ENCODE assay signal across 11 mouse cellular contexts in the genomic region with DNA sequence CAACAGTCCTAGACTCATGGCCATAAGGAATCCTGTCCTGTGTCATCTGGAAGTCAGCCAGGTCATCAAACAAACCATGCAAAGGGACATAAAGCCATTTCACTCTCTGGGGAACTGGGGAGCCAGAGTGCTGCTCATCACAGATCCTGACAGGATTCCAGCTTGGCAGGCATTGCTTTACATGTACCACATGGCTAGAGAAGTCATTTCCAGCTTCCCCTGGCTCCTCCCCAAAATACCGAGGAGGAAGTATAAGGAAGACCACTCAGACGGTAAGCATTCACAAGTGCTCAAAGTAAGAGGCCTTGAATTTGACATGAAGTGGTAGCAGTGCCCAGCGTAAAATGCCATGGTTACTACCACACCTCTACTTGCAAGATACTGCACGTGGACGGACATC. TPM values are rescaled to one million over a fixed set of nuclear protein-coding genes. Genes with fewer than 3 reads are reported as not detected.
DNase-seq lines count a peak whose midpoint lies in the region; ATAC-seq and TF ChIP-seq lines count a peak whose summit lies in the region.
"Had no signal": no experiment of that assay in that cellular context is flagged by ENCODE, and none has a peak within 500 bp of the region (broad histone marks: within the 10 kb centered on the region; RNA-seq: fewer than 3 reads in every experiment).

No protein-coding gene starts in this region.

- no peak overlapping the region for H3K4me3 ChIP-seq in hindbrain, postnatal 0 days (ENCODE audit: low read length)
- no peak overlapping the region for H3K4me3 ChIP-seq in hindbrain, embryonic 13.5 days
- H3K4me3 ChIP-seq in G1E (ENCODE audit: low read depth, low read length) = peak overlapping the region; percentile 45; the same call in 1 of the 2 replicates
- H3K4me3 ChIP-seq: neural tube, embryonic 13.5 days had no signal

- peaks cover 12% of the 10 kb centered on the region for H3K36me3 ChIP-seq in hindbrain, postnatal 0 days (ENCODE audit: insufficient read depth, low read length)
- H3K36me3 ChIP-seq in hindbrain, embryonic 13.5 days = peaks cover 36% of the 10 kb centered on the region
- peaks cover 67% of the 10 kb centered on the region for H3K36me3 ChIP-seq in G1E (replicated peaks)

- no peak overlapping the region for H3K4me2 ChIP-seq in hindbrain, postnatal 0 days (ENCODE audit: low read depth, low read length)
- H3K4me2 ChIP-seq in hindbrain, embryonic 13.5 days = no peak overlapping the region
- H3K4me2 ChIP-seq: neural tube, embryonic 13.5 days had no signal

- TF ChIP-seq CTCF in hindbrain, postnatal 0 days (IDR thresholded peaks at IDR 0.05; ENCODE audit: low read depth) = no peak
- no peak for TF ChIP-seq CTCF in G1E (IDR thresholded peaks at IDR 0.05; ENCODE audit: low read depth, low read length)

- H3K9me3 ChIP-seq in hindbrain, postnatal 0 days (ENCODE audit: low read length) = no peaks in the 10 kb centered on the region
- no peaks in the 10 kb centered on the region for H3K9me3 ChIP-seq in hindbrain, embryonic 13.5 days
- no peaks in the 10 kb centered on the region for H3K9me3 ChIP-seq in G1E (replicated peaks)
- H3K9me3 ChIP-seq: neural tube, embryonic 13.5 days had no signal

- H3K9ac ChIP-seq in hindbrain, postnatal 0 days (replicated peaks; ENCODE audit: low read length) = no peak overlapping the region
- no peak overlapping the region for H3K9ac ChIP-seq in hindbrain, embryonic 13.5 days

- WGBS in hindbrain, postnatal 0 days = 85% methylated on average over 5 of the region's 5 CpGs
- 86% methylated on average over 5 of the region's 5 CpGs for WGBS in hindbrain, embryonic 13.5 days

- no peak overlapping the region for H3K27ac ChIP-seq in hindbrain, postnatal 0 days
- H3K27ac ChIP-seq in hindbrain, embryonic 13.5 days = no peak overlapping the region
- H3K27ac ChIP-seq: neural tube, embryonic 13.5 days had no signal

- peaks cover 7% of the 10 kb centered on the region; the same call in 1 of the 2 replicates for H3K4me1 ChIP-seq in hindbrain, postnatal 0 days (ENCODE audit: insufficient read depth, low read length)
- H3K4me1 ChIP-seq in hindbrain, embryonic 13.5 days (replicated peaks) = peaks cover 37% of the 10 kb centered on the region
- peaks cover 53% of the 10 kb centered on the region for H3K4me1 ChIP-seq in G1E (ENCODE audit: insufficient read depth, low read depth, low read length)

- DNase-seq in hindbrain, postnatal 0 days (ENCODE audit: low spot score) = peak; percentile 55
- DNase-seq in G1E (ENCODE audit: low spot score) (no peak), adipocyte (ENCODE audit: low spot score) (peak; percentile 56)
- peak; percentile 44 to 60 for DNase-seq in lung, adult 18-20 months
- DNase-seq in neural tube, embryonic 10.5 days (ENCODE audit: extremely low spot score, low spot score) = no peak
- no peak for DNase-seq in adrenal gland, postnatal 25 days
- DNase-seq: gastrocnemius, postnatal 25 days; thymus, postnatal 36 days had no signal

- ATAC-seq in hindbrain, postnatal 0 days = no peak
- no peak for ATAC-seq in hindbrain, embryonic 13.5 days (ENCODE audit: low FRiP score)
- ATAC-seq in G1E (ENCODE audit: extremely low read depth, insufficient number of reproducible peaks, low FRiP score, poor library complexity, severe bottlenecking) = no peak
- ATAC-seq: hindbrain, embryonic 16.5 days had no signal

- no peaks in the 10 kb centered on the region for H3K27me3 ChIP-seq in hindbrain, postnatal 0 days (ENCODE audit: insufficient read depth, low read length)
- no peaks in the 10 kb centered on the region for H3K27me3 ChIP-seq in hindbrain, embryonic 13.5 days
- H3K27me3 ChIP-seq in G1E (ENCODE audit: insufficient read depth, low read length) = no peaks in the 10 kb centered on the region
- H3K27me3 ChIP-seq: neural tube, embryonic 13.5 days had no signal

RNA-seq across cellular contexts. Expression of a gene that starts 2.9 kb away (rescaled TPM):
- total RNA-seq in hindbrain, postnatal 0 days (2014; rRNA removed) = 1,715 and 1,845 TPM in 2 replicates
- 2,044 and 2,080 TPM in 2 replicates for polyA plus RNA-seq in hindbrain, postnatal 0 days (2015; fragmentation: Nextera tagmentation; extraction: Ambion mirVana)
- polyA plus RNA-seq in hindbrain, embryonic 13.5 days (2015; fragmentation: Nextera tagmentation; extraction: Ambion mirVana) = 881 and 924 TPM in 2 replicates
- total RNA-seq in G1E (2014; fragmentation: Nextera tagmentation) = 353 and 374 TPM in 2 replicates
- total RNA-seq in G1E (2017) = 934 and 1,064 TPM in 2 replicates
- polyA plus RNA-seq in G1E (2012) = 478 and 515 TPM in 2 replicates
- total RNA-seq in adrenal gland, postnatal 25 days (2021) = 781 and 926 TPM in 2 replicates

RNA-seq across cellular contexts. Expression of a gene that starts 8.4 kb away (rescaled TPM):
- total RNA-seq in hindbrain, postnatal 0 days (2014; rRNA removed) = 216 and 233 TPM in 2 replicates
- 248 and 253 TPM in 2 replicates for polyA plus RNA-seq in hindbrain, postnatal 0 days (2015; fragmentation: Nextera tagmentation; extraction: Ambion mirVana)
- polyA plus RNA-seq in hindbrain, embryonic 13.5 days (2015; fragmentation: Nextera tagmentation; extraction: Ambion mirVana) = 233 and 250 TPM in 2 replicates
- 46.4 and 50.2 TPM in 2 replicates for total RNA-seq in G1E (2014; fragmentation: Nextera tagmentation)
- 88.2 and 91.4 TPM in 2 replicates for total RNA-seq in G1E (2017)
- 153 and 175 TPM in 2 replicates for polyA plus RNA-seq in G1E (2012)
- total RNA-seq in adrenal gland, postnatal 25 days (2021) = 102 and 132 TPM in 2 replicates

RNA-seq across cellular contexts. Expression of a gene that starts 26.5 kb away (rescaled TPM):
- total RNA-seq in hindbrain, postnatal 0 days (2014; rRNA removed) = 56.5 and 59.7 TPM in 2 replicates
- 42.7 and 42.8 TPM in 2 replicates for polyA plus RNA-seq in hindbrain, postnatal 0 days (2015; fragmentation: Nextera tagmentation; extraction: Ambion mirVana)
- polyA plus RNA-seq in hindbrain, embryonic 13.5 days (2015; fragmentation: Nextera tagmentation; extraction: Ambion mirVana) = 65.3 and 66.6 TPM in 2 replicates
- total RNA-seq in G1E (2014; fragmentation: Nextera tagmentation) (67.5 and 67.7 TPM in 2 replicates), G1E (2017) (60.7 and 67.3 TPM in 2 replicates)
- polyA plus RNA-seq in G1E (2012) = 58.8 and 59.4 TPM in 2 replicates
- total RNA-seq in adrenal gland, postnatal 25 days (2021) = 33.1 and 34.2 TPM in 2 replicates

RNA-seq across cellular contexts. Expression of a gene that starts 52.6 kb away (rescaled TPM):
- total RNA-seq in hindbrain, postnatal 0 days (2014; rRNA removed) = 73.2 and 91.7 TPM in 2 replicates
- polyA plus RNA-seq in hindbrain, postnatal 0 days (2015; fragmentation: Nextera tagmentation; extraction: Ambion mirVana) = 14.8 and 16.6 TPM in 2 replicates
- polyA plus RNA-seq in hindbrain, embryonic 13.5 days (2015; fragmentation: Nextera tagmentation; extraction: Ambion mirVana) = 30.2 and 32.0 TPM in 2 replicates
- total RNA-seq in G1E (2014; fragmentation: Nextera tagmentation) (20.9 and 22.2 TPM in 2 replicates), G1E (2017) (20.8 and 22.5 TPM in 2 replicates)
- polyA plus RNA-seq in G1E (2012) = 62.2 and 74.4 TPM in 2 replicates
- total RNA-seq in adrenal gland, postnatal 25 days (2021) = 5.6 and 6.0 TPM in 2 replicates

Comparison
In these comparisons a context has a peak if more than half of its experiments do, and no peak if none do; other contexts are left out.
1. DNase-seq: peak in hindbrain, postnatal 0 days (single experiment), adipocyte (single experiment) and lung, adult 18-20 months (2 of 2); none in G1E (single experiment), neural tube, embryonic 10.5 days (single experiment) and adrenal gland, postnatal 25 days (single experiment).